Comparison of ENCODE assay signal across 27 mouse cellular contexts in the genomic region with DNA sequence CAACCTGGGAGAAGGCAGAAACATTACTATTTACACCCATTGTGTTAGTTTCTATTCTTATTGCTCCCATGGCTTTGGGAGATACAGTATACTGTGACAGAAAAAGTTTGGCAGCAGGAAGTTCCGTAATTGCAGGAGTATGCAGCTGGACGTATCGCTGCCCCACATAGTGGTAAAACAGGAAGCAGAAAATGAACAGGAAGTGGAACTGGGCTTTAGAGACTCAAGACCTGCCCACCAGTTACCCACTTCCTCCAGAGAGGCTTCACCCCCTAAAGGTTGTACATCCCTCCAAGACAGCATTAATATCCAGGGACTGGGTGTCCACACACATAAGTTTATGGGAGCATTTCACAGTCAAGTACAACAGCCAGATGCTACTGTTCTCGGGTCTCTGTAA. TPM values are rescaled to one million over a fixed set of nuclear protein-coding genes. Genes with fewer than 3 reads are reported as not detected.
A peak's percentile ranks its signal among the peaks of the same experiment; 100 is the strongest.
DNase-seq lines count a peak whose midpoint lies in the region; ATAC-seq and TF ChIP-seq lines count a peak whose summit lies in the region.
"Had no signal": no experiment of that assay in that cellular context is flagged by ENCODE, and none has a peak within 500 bp of the region (broad histone marks: within the 10 kb centered on the region; RNA-seq: fewer than 3 reads in every experiment).

No protein-coding gene starts in this region.

- intact Hi-C loops in gastrocnemius, adult 2 months (cut with DNase I): no loop called here

- no peaks in the 10 kb centered on the region for H3K4me1 ChIP-seq in midbrain, embryonic 11.5 days (ENCODE audit: control insufficient read depth, insufficient read depth, low read length)
- H3K4me1 ChIP-seq: embryonic facial prominence, embryonic 15.5 days; heart, embryonic 13.5 days; hindbrain, embryonic 12.5 days; liver, embryonic 13.5 days; lung, embryonic 15.5 days had no signal

- TF ChIP-seq CTCF in gastrocnemius, adult 2 months (IDR thresholded peaks at IDR 0.05): no peak

- no peak for DNase-seq in gastrocnemius, adult 2 months
- no peak for DNase-seq in gastrocnemius, postnatal 25 days
- peak; percentile 46 to 55 for DNase-seq in spleen, postnatal 36 days (ENCODE audit: low spot score in 2 of 2)
- DNase-seq in spleen, postnatal 14 days (ENCODE audit: low spot score in 2 of 2): no peak
- peak; percentile 49 for DNase-seq in splenic B cell, adult 2 months (ENCODE audit: low read depth, low spot score)
- DNase-seq in heart, adult 8-10 months (ENCODE audit: low spot score): no peak
- DNase-seq in midbrain, embryonic 11.5 days (ENCODE audit: low spot score, missing footprints): no peak
- DNase-seq: adrenal gland, adult 8-10 months; cerebellum, adult 2 months; cerebellum, postnatal 36 days; gastrocnemius, postnatal 10 days; heart, adult 18-20 months; heart, postnatal 14 days; kidney, adult 18-20 months; kidney, postnatal 14 days; liver, embryonic 13.5 days; right cerebral cortex, adult 18-20 months; thymus, postnatal 25 days had no signal

- H3K9me3 ChIP-seq in midbrain, embryonic 11.5 days (ENCODE audit: control insufficient read depth, low read length): no peaks in the 10 kb centered on the region
- H3K9me3 ChIP-seq: embryonic facial prominence, embryonic 15.5 days; heart, embryonic 13.5 days; hindbrain, embryonic 12.5 days; liver, embryonic 13.5 days; lung, embryonic 15.5 days had no signal

- 90% methylated on average over 4 of the region's 4 CpGs for WGBS in midbrain, embryonic 11.5 days

- no peak overlapping the region for H3K4me2 ChIP-seq in midbrain, embryonic 11.5 days
- H3K4me2 ChIP-seq: embryonic facial prominence, embryonic 15.5 days; heart, embryonic 13.5 days; hindbrain, embryonic 12.5 days; liver, embryonic 13.5 days; lung, embryonic 15.5 days had no signal

- peak overlapping the region; percentile 56; the same call in 1 of the 2 replicates for H3K27ac ChIP-seq in gastrocnemius, adult 2 months
- no peak overlapping the region for H3K27ac ChIP-seq in midbrain, embryonic 11.5 days (ENCODE audit: low read depth, low read length)
- H3K27ac ChIP-seq: embryonic facial prominence, embryonic 15.5 days; heart, embryonic 13.5 days; hindbrain, embryonic 12.5 days; liver, embryonic 13.5 days; lung, embryonic 15.5 days had no signal

- H3K9ac ChIP-seq in midbrain, embryonic 11.5 days (ENCODE audit: low read length): no peak overlapping the region
- H3K9ac ChIP-seq: embryonic facial prominence, embryonic 15.5 days; heart, embryonic 13.5 days; hindbrain, embryonic 12.5 days; liver, embryonic 13.5 days; lung, embryonic 15.5 days had no signal

- no peak overlapping the region for H3K4me3 ChIP-seq in gastrocnemius, adult 2 months
- H3K4me3 ChIP-seq in midbrain, embryonic 11.5 days (ENCODE audit: low read depth, low read length): no peak overlapping the region
- H3K4me3 ChIP-seq: embryonic facial prominence, embryonic 15.5 days; heart, embryonic 13.5 days; hindbrain, embryonic 12.5 days; liver, embryonic 13.5 days; lung, embryonic 15.5 days had no signal

- H3K27me3 ChIP-seq in splenic B cell, adult 2 months (ENCODE audit: control insufficient read depth, insufficient read depth, low read length, poor library complexity, severe bottlenecking): no peaks in the 10 kb centered on the region
- H3K27me3 ChIP-seq in midbrain, embryonic 11.5 days (ENCODE audit: control insufficient read depth, insufficient read depth, low read length): no peaks in the 10 kb centered on the region
- H3K27me3 ChIP-seq: embryonic facial prominence, embryonic 15.5 days; hindbrain, embryonic 12.5 days; liver, embryonic 13.5 days; lung, embryonic 15.5 days had no signal

- ATAC-seq in inflammation-experienced regulatory T-cells, adult 6 months: peak; percentile 61
- ATAC-seq in midbrain, embryonic 11.5 days (ENCODE audit: low FRiP score): no peak
- ATAC-seq: activated CD4-positive, CD25-positive, alpha-beta regulatory T cell, adult 4 months; forebrain, embryonic 14.5 days; midbrain, embryonic 16.5 days had no signal

- H3K36me3 ChIP-seq in splenic B cell, adult 2 months (ENCODE audit: control insufficient read depth, insufficient read depth, low read length, poor library complexity, severe bottlenecking): no peaks in the 10 kb centered on the region
- no peaks in the 10 kb centered on the region for H3K36me3 ChIP-seq in midbrain, embryonic 11.5 days (ENCODE audit: control insufficient read depth, insufficient read depth, low read length)
- H3K36me3 ChIP-seq: embryonic facial prominence, embryonic 15.5 days; hindbrain, embryonic 12.5 days; liver, embryonic 13.5 days; lung, embryonic 15.5 days had no signal

RNA-seq across cellular contexts. Expression of gene Ky, which starts 15.8 kb away (rescaled TPM):
- 100 to 1,000 TPM in 1 of 2 experiments, 10 to 100 TPM in 1; 97.3 to 101 TPM for total RNA-seq in gastrocnemius, adult 2 months (2021)
- 100 to 1,000 TPM in 1 of 2 experiments, 10 to 100 TPM in 1; 75.2 to 114 TPM for total RNA-seq in gastrocnemius, postnatal 25 days (2021)
- under 1 TPM in 2 of 3 experiments, not detected in 1; 0.11 to 0.12 TPM for polyA plus RNA-seq in inflammation-experienced regulatory T-cells, adult 6 months (2017; shearing (Covaris generic))
- total RNA-seq in heart, adult 8-10 months (2022): 10 to 100 TPM; 12.0 to 21.0 (median 17.8) TPM
- 0.18 and 0.44 TPM in 2 replicates for polyA plus RNA-seq in midbrain, embryonic 11.5 days (2014; fragmentation: Nextera tagmentation; extraction: Ambion mirVana)
- total RNA-seq: MEL had no signal

Comparison
In these comparisons a context has a peak if more than half of its experiments do, and no peak if none do; other contexts are left out.
1. DNase-seq: peak in spleen, postnatal 36 days (2 of 2) and splenic B cell, adult 2 months (single experiment); none in gastrocnemius, adult 2 months (single experiment), gastrocnemius, postnatal 25 days (single experiment), spleen, postnatal 14 days (0 of 2), heart, adult 8-10 months (single experiment) and midbrain, embryonic 11.5 days (single experiment).